Mouse (Mus musculus) liver, embryonic 14.5 days (tissue): Measurements from ENCODE around the gene Optn.

Experiments
- CTCF ChIP-seq: IDR thresholded peaks from 2 replicates; pipeline ENCODE4 v1.5.1; 2016; ENCODE audit warnings: antibody characterized with exemption, low read depth, control low read depth
- EP300 ChIP-seq: IDR thresholded peaks from 2 replicates; pipeline ENCODE4 v1.6.1; 2016; ENCODE audit warnings: antibody characterized with exemption, low read depth

DNA sequence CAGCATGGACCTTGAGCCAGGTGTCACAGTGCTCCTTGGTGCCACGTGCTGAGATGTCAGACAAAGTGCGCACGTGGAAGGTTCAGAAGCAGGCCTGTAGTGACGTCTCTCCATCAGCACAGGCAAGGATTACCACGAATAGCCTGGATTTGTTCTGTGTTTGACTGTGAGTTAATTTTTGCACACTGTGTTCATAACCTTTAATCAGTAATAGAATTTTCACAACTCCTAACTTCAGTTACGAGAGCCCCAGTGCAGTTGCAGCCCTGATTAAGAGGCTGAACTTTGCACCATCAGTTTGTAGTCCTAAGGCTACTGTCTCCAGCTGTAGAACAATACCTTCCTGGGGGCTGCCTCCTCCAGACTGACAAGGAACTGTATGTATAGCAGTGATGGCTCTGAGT lies 67.4 kb downstream of the Optn start:
- TF ChIP-seq CTCF, result no peak
- no peak for TF ChIP-seq EP300
